Mouse (Mus musculus) lung, postnatal 25 days (tissue): ENCODE data around the gene H2-M10.4.
"Not testable (repeated sequence)": the region's sequence is repeated elsewhere in the genome, so short reads cannot be mapped to it uniquely, and the experiment has no call there.

Experiments
- DNase-seq: peaks from one replicate; pipeline ENCODE4 v3.0.0; 2022; ENCODE audit warnings: low spot score

Gene H2-M10.4

DNA sequence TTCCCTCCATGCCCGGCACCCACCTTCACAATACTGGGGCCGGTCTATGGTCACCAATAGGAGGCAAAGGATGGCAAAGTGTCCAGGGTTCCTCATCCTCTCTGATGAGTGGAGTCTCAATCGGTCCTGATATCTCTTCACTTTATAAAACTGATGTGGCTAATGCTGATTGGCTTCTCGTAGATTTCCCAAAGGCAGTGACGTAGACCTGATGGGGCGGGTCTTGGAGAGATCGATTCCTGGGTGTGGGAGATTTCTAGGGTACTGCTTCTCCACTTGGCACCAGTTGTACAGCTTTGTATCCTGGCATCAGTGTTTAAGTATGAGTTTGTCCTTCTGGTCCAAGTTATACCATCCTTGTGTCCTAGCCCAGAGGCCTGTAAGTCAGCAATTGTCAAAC lies at the start of gene H2-M10.4:
Gene H2-M10.4 (minus strand): TSS at position 101 of the 400 bp plus-strand sequence.
- DNase-seq, result no peak

DNA sequence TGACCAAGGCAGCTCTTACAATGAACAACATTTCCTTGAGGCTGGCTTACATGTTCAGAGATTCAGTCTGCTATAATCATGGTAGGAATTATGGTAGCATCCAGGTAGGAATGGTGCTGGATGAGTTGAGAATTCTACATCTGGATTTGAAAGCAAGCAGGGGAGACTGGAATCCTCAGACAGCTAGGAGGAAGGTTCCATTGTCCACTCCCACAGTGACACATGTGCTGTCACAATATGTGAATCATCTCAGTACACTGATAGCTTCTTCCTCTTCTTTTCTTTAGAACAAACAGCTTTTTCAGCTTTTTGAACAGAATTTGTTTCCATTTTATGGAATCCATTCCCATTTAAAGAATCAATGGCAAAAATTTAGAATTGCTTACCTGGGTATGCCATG lies 41.8 kb upstream of the H2-M10.4 start:
- DNase-seq, result no peak

DNA sequence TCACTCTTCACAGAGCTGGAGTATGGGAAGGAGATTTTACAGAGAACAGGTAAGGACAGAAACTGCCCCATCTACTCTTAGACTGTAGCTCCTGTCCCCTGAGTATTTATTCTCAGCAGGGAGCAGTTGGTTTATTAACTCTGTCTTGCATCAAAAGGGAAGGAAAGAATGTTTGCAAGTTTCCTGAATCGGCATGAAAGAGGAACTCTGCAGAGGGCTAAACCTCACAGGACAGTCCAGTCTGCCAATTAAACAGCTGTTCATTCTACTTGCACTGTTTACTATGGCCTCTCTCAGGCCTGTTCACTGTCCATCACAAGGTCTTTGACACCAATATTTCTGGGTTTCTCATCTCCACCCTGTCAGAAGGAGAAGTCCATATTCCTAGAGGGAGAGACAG lies 38.3 kb upstream of the H2-M10.4 start:
- DNase-seq, result no peak

DNA sequence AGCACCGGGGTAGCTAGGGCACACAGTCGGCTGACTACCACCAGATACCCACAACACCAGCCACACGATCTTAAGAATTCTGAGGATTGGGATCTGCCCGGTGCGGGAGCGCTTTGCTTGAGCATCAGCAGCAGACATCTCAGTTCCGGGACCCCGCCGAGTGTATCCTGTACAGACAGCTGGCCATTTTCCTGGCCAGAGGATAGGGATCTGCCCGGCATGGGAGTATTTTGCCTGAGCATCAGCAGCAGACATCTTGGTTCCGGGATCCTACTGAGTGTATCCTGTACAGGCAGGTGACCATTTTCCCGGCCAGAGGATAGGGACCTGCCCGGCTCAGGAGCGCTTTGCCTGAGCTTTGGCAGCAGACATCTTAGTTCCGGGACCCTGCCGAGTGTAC lies 26.0 kb upstream of the H2-M10.4 start:
- not testable (repeated sequence) for DNase-seq

DNA sequence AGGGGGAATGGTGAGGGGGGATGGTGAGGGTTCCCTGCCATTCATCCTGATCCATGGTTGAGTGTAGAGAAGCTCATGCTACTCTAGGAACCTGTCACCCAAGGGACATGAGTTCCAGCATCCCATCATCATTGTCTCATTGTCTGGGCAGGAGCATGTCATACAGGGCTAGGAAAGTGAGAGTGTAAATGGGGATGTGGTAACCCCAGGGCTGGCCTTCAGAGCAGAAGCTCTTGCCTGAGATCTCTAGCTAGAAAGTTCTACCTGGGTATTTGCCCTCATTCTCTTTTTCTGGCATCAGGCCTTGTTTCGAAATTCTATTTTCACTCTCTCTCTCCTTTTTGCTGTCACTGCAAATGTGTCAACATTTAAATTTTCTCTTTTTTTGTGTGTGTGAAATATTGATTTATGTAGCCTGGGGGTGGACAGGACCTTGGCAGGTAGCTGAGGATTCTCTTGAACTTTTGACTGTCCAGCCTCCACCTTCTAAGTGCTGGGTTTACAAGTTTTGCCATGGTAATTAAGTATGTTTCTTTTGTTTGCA lies 24.6 kb upstream of the H2-M10.4 start:
- DNase-seq, result no peak

GRCm38 (mm10) chr17:36483865-36484264 lies 21.7 kb upstream of the H2-M10.4 start:
- DNase-seq, result no peak

- no peak for DNase-seq
Observed at GRCm38 (mm10) chr17:36456260-36456659, 5.9 kb downstream of the H2-M10.4 start.

DNA sequence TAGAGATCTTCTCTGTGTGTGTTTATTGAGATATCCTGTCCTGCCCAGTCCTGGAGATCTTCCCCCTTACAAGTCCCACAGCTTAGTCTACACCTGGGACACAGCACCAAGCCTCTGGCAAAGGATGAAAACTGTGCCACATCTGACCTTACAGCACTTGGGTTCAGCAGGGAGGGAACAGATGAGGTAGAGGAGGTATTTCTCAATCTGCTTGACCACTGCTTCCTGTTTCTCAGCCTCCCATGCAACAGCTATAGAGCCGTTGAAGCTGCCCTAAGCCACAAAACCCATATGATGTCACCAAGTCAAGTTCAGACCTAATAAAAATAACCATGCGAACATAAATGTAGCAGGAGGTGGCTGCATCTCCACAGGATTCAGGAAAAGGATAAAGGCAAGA lies 30.7 kb downstream of the H2-M10.4 start:
- peak; percentile 10 for DNase-seq

GRCm38 (mm10) chr17:36418091-36418754 lies 43.9 kb downstream of the H2-M10.4 start:
- DNase-seq, result peak; percentile 37

DNA sequence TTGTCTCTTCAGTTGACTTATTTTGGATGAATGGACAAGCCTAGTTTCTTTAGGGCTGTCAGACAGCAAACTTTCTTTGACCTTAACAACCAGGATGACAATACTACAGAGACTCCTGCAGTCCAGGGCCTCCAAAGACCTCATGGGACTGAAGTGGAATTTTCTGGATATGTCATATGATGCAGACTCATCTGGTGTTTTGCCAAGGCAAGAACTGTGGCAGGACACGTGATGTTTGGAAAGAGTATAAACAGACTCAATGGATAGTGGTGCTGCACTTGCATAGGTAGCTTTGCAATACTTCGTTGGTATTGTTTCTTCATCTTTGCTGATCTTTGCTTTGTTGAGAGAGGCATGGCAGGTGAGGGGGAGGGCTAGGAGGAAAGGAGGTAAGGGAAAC lies 44.7 kb downstream of the H2-M10.4 start:
- DNase-seq, result no peak

DNA sequence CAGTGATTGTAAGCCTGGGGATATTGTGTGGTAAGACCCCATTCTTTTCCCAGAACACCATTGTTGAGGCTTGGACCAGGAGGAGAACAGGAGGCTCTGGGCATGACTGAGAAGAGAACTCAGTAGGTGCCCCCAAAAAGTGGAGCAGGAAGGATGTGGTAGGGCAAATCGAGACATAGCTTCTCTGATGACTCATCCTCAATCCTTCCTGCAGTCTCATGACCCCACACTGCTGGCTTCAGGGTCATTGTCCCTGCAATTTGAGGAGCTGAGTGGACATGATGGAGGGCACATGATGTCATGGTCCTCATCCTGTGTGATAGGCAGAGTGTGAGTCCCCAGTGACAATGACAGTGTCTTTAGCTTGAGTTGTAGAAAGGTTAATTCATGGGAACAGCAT lies 46.7 kb downstream of the H2-M10.4 start:
- DNase-seq, result no peak

- DNase-seq, result no peak
Observed at GRCm38 (mm10) chr17:36414361-36414760, 47.8 kb downstream of the H2-M10.4 start.
